Mouse (Mus musculus): Measurements from ENCODE around the gene Mast3.

Gene Mast3

GRCm38 (mm10) chr8:70760350-70760749, 44.5 kb downstream of the Mast3 start:
- peak; percentile 56 for DNase-seq (ENCODE audit: low spot score)

GRCm38 (mm10) chr8:70758616-70759561, 46.0 kb downstream of the Mast3 start:
- no peak for DNase-seq (ENCODE audit: low spot score)

- DNase-seq (ENCODE audit: low spot score): no peak
Measured at GRCm38 (mm10) chr8:70758308-70758615, 46.6 kb downstream of the Mast3 start.

- no peak for DNase-seq (ENCODE audit: low spot score)
Measured at GRCm38 (mm10) chr8:70757523-70758307, 47.1 kb downstream of the Mast3 start.

- peak; percentile 11 for DNase-seq (ENCODE audit: low spot score)
Measured at GRCm38 (mm10) chr8:70756476-70757040, 48.3 kb downstream of the Mast3 start.

- DNase-seq (ENCODE audit: low spot score): peak; percentile 22
Measured at GRCm38 (mm10) chr8:70755661-70756475, 49.0 kb downstream of the Mast3 start.

GRCm38 (mm10) chr8:70754871-70755660, 49.8 kb downstream of the Mast3 start:
- DNase-seq (ENCODE audit: low spot score): peak; percentile 86

GRCm38 (mm10) chr8:70754043-70754870, 50.6 kb downstream of the Mast3 start, which contains the start of gene Rab3a:
Gene Rab3a (plus strand): TSS chr8:70754679.
- peak; percentile 98 for DNase-seq (ENCODE audit: low spot score)

GRCm38 (mm10) chr8:70753151-70753550, 51.7 kb downstream of the Mast3 start:
- peak; percentile 85 for DNase-seq (ENCODE audit: low spot score)

GRCm38 (mm10) chr8:70752000-70752764, 52.7 kb downstream of the Mast3 start:
- peak; percentile 83 for DNase-seq (ENCODE audit: low spot score)

- no peak for DNase-seq (ENCODE audit: low spot score)
Measured at GRCm38 (mm10) chr8:70750128-70750680, 54.6 kb downstream of the Mast3 start.

- no peak for DNase-seq (ENCODE audit: low spot score)
Measured at GRCm38 (mm10) chr8:70749097-70749674, 55.7 kb downstream of the Mast3 start.

GRCm38 (mm10) chr8:70748246-70749096, 56.4 kb downstream of the Mast3 start:
- no peak for DNase-seq (ENCODE audit: low spot score)

GRCm38 (mm10) chr8:70747211-70747890, 57.5 kb downstream of the Mast3 start:
- no peak for DNase-seq (ENCODE audit: low spot score)

GRCm38 (mm10) chr8:70746676-70747075, 58.2 kb downstream of the Mast3 start:
- no peak for DNase-seq (ENCODE audit: low spot score)

GRCm38 (mm10) chr8:70745691-70746220, 59.1 kb downstream of the Mast3 start:
- DNase-seq (ENCODE audit: low spot score): no peak

GRCm38 (mm10) chr8:70744806-70745205, 60.0 kb downstream of the Mast3 start:
- DNase-seq (ENCODE audit: low spot score): no peak
